Mouse (Mus musculus): ENCODE data around the gene Nutf2. TPM values are rescaled to one million over a fixed set of nuclear protein-coding genes. Genes with fewer than 3 reads are reported as not detected.

The Nutf2 gene
- total and polyA plus RNA-seq, 3 experiments = 11.2 to 223 (median 144) TPM

- in situ Hi-C loops (cut with MboI; ENCODE audit: low pct_ligation_motif_present, low pct_unique_long_range_greater_than_20kb, low sequenced_read_pairs) = no loop called here
Observed at GRCm38 (mm10) chr8:105825506-105825905, 34.9 kb upstream of the Nutf2 start.

GRCm38 (mm10) chr8:105826379-105826778, 34.0 kb upstream of the Nutf2 start:
- H3K4me1 ChIP-seq (ENCODE audit: control insufficient read depth in 1 of 2, insufficient read depth in 2 of 2) = peaks cover 7 to 26% of the 10 kb centered on the region in 2 experiments; a peak in 3 of 4 replicates
- TF ChIP-seq NELFE (IDR thresholded peaks at IDR 0.05; ENCODE audit: low read depth, low read length) = no peak
- TF ChIP-seq NRF1 (IDR thresholded peaks at IDR 0.05; ENCODE audit: low read depth, low read length) = no peak
- no peak for TF ChIP-seq ZC3H11A (IDR thresholded peaks at IDR 0.05; ENCODE audit: low read depth, low read length)
- no peak for TF ChIP-seq CTCF (conservative IDR thresholded peaks at IDR 0.05 in 1 of 2, IDR thresholded peaks at IDR 0.05 in 1 of 2; ENCODE audit: low read depth in 2 of 2, low read length in 2 of 2)
- no peak for TF ChIP-seq PAX5 (IDR thresholded peaks at IDR 0.05; ENCODE audit: low read length)
- no peak for TF ChIP-seq RAD21 (IDR thresholded peaks at IDR 0.05; ENCODE audit: low read depth, low read length)
- TF ChIP-seq ETS1 (conservative IDR thresholded peaks at IDR 0.05; ENCODE audit: low read depth, low read length) = no peak
- no peak; the same call in 1 of the 2 replicates for TF ChIP-seq SIN3A (IDR thresholded peaks at IDR 0.05; ENCODE audit: low read length)
- no peak for TF ChIP-seq TBP (conservative IDR thresholded peaks at IDR 0.05; ENCODE audit: low read depth, low read length)
- TF ChIP-seq POLR2AphosphoS2 (IDR thresholded peaks at IDR 0.05; ENCODE audit: low read depth, low read length) = no peak
- TF ChIP-seq MYC (IDR thresholded peaks at IDR 0.05; ENCODE audit: low read depth, low read length) = no peak
- no peak for TF ChIP-seq USF1 (IDR thresholded peaks at IDR 0.05; ENCODE audit: low read depth, low read length)
- no peak for TF ChIP-seq UBTF (IDR thresholded peaks at IDR 0.05; ENCODE audit: low read depth, low read length)
- no peak for TF ChIP-seq ELF1 (IDR thresholded peaks at IDR 0.05; ENCODE audit: low read depth, low read length)
- TF ChIP-seq POLR2A (IDR thresholded peaks at IDR 0.05; ENCODE audit: low read depth, low read length) = no peak
- TF ChIP-seq ZKSCAN1 (IDR thresholded peaks at IDR 0.05; ENCODE audit: borderline replicate concordance, low read depth, low read length) = no peak
- TF ChIP-seq RCOR1 (conservative IDR thresholded peaks at IDR 0.05; ENCODE audit: low read depth, low read length) = no peak
- H3K9ac ChIP-seq (ENCODE audit: insufficient read depth, low read depth) = peak overlapping the region; percentile 94

More at GRCm38 (mm10) chr8:105825506-105825905, 34.9 kb upstream of the Nutf2 start:
- Histone ChIP-seq H3K36me3 (replicated peaks in 1 of 2; ENCODE audit: control insufficient read depth in 1 of 2, insufficient read depth in 1 of 2, low read length in 1 of 2) (peaks cover 21 to 41% of the 10 kb centered on the region in 2 experiments), H3K4me2 (ENCODE audit: insufficient read depth, low read depth, poor library complexity, severe bottlenecking) (peak overlapping the region; percentile 89), H3K9me3 (replicated peaks; ENCODE audit: low read length) (no peaks in the 10 kb centered on the region), H3K79me2 (replicated peaks; ENCODE audit: control insufficient read depth, extremely low read depth, insufficient read depth, poor library complexity, severe bottlenecking) (peaks cover 9% of the 10 kb centered on the region), H3K9ac (ENCODE audit: insufficient read depth, low read depth) (peak overlapping the region; percentile 94; the same call in 1 of the 2 replicates), H3K27me3 (replicated peaks) (no peaks in the 10 kb centered on the region), H3K4me1 (ENCODE audit: control insufficient read depth in 1 of 2, insufficient read depth in 2 of 2) (peaks cover 9 to 35% of the 10 kb centered on the region in 2 experiments; a peak in 3 of 4 replicates), H3K27ac (ENCODE audit: insufficient read depth, low read depth) (no peak overlapping the region; the same call in 1 of the 2 replicates), H3K4me3 (replicated peaks in 1 of 3; ENCODE audit: low read depth in 2 of 3, low read length in 2 of 3, poor library complexity in 1 of 3) (peak overlapping the region in 2 of 3 experiments; percentile 92 to 96)
- no peak for DNase-seq (ENCODE audit: extremely low read depth)
- dilution Hi-C loops (cut with MboI; ENCODE audit: extremely low pct_ligation_motif_present, extremely low pct_unique_long_range_greater_than_20kb, low sequenced_read_pairs) = no loop called here
- TF ChIP-seq NRF1 (IDR thresholded peaks at IDR 0.05; ENCODE audit: low read depth, low read length) (0 out of 2 replicates have a peak, but pooled peaks have one; percentile 25), POLR2A (IDR thresholded peaks at IDR 0.05; ENCODE audit: low read depth, low read length) (no peak)

More at GRCm38 (mm10) chr8:105826379-105826778, 34.0 kb upstream of the Nutf2 start:
- H3K9me3 ChIP-seq (replicated peaks; ENCODE audit: low read length) = no peaks in the 10 kb centered on the region
- peak overlapping the region; percentile 89 for H3K4me2 ChIP-seq (ENCODE audit: insufficient read depth, low read depth, poor library complexity, severe bottlenecking)
- peak overlapping the region; percentile 92 to 96 (median 94) for H3K4me3 ChIP-seq (replicated peaks in 1 of 3; ENCODE audit: low read depth in 2 of 3, low read length in 2 of 3, poor library complexity in 1 of 3)
- in situ Hi-C loops (cut with MboI; ENCODE audit: low pct_ligation_motif_present, low pct_unique_long_range_greater_than_20kb, low sequenced_read_pairs) = no loop called here
- no peak for DNase-seq (ENCODE audit: extremely low read depth)
- H3K27ac ChIP-seq (ENCODE audit: insufficient read depth, low read depth) = no peak overlapping the region; the same call in 1 of the 2 replicates
- dilution Hi-C loops (cut with MboI; ENCODE audit: extremely low pct_ligation_motif_present, extremely low pct_unique_long_range_greater_than_20kb, low sequenced_read_pairs) = no loop called here
- peaks cover 15 to 32% of the 10 kb centered on the region in 2 experiments for H3K36me3 ChIP-seq (replicated peaks in 1 of 2; ENCODE audit: control insufficient read depth in 1 of 2, insufficient read depth in 1 of 2, low read length in 1 of 2)
- peaks cover 5% of the 10 kb centered on the region for H3K79me2 ChIP-seq (replicated peaks; ENCODE audit: control insufficient read depth, extremely low read depth, insufficient read depth, poor library complexity, severe bottlenecking)
- no peaks in the 10 kb centered on the region for H3K27me3 ChIP-seq (replicated peaks)
